Mouse (Mus musculus) bone marrow macrophage, adult 2 months (primary cell): Measurements from ENCODE around the gene Adprhl1.
A peak's percentile ranks its signal among the peaks of the same experiment; 100 is the strongest.

Experiments
- CTCF ChIP-seq: IDR thresholded peaks from 2 replicates; pipeline ENCODE4 v1.5.1; 2012; ENCODE audit warnings: low read depth, mild to moderate bottlenecking, low read length, moderate library complexity
- POLR2A ChIP-seq: IDR thresholded peaks from 2 replicates; pipeline ENCODE4 v1.6.1; 2012; ENCODE audit warnings: mild to moderate bottlenecking, low read depth, low read length, borderline replicate concordance

DNA sequence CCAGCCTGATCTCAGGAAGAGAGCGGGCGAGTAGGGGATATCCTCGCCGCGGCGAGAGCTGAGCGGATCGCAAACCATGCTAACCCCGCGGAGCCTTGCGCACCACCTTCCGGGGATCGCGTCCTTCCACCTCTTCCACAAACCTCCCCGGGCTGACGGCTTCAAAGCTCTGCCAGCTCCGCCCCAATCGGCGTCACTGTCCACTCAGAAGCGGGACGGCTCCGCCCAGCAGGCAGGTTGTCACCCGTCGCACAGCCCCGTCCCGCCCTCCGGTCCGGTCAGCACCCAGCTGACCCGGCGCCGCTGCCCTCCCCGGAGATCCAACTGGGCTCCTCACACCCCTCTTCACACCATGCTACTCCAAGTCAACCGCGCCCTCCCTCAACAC is 33.3 kb upstream of the Adprhl1 start:
- TF ChIP-seq POLR2A (peak; percentile 57; the same call in 1 of the 2 replicates), CTCF (no peak)
